Mouse (Mus musculus) ovary, adult 18-20 months (tissue): ENCODE data around the gene Sox14.

ENCODE experiments used
- DNase-seq: peaks from one replicate; pipeline ENCODE4 v3.0.0; 2022; ENCODE audit warnings: low spot score, mixed read lengths

Gene Sox14

DNA sequence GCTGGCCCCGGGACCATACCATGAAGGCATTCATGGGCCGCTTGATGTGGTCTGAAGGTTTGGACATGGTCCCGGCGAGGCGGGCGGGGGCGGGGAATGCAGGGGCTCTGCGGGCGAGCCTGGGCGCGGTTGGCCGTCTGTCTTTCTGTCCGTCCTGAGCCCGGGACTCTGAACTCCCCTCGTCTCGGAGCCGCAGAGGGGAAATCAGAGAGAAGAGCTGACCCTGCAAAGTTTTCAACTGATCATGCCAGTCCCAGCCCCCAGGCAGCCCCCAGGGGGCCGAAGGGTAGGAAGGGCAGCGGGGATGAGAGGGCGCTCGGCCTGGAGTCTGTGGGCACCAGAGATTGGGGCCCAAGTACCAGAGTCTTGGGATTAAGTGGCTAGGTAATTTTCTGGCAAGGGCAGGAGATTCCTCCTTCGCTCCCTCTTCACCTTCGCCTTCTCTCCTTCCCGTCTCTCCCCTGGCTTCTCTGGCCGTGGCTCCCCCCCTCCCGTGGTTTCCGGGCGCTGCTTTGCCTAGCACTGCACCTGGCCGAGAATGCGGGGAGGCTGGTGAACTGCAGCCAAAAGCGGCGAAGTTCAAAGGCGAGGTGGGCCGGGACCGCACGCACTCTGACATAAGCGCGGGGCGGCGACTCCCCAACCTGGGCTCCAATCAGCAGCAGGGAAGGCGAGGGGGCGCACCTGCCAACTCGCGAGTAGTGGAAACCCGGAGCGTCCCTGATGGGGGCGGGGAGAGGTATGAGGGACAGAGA is at the start of gene Sox14:
TSS of gene Sox14 (minus strand) at position 553 of the 755 bp plus-strand sequence.
- no peak for DNase-seq

DNA sequence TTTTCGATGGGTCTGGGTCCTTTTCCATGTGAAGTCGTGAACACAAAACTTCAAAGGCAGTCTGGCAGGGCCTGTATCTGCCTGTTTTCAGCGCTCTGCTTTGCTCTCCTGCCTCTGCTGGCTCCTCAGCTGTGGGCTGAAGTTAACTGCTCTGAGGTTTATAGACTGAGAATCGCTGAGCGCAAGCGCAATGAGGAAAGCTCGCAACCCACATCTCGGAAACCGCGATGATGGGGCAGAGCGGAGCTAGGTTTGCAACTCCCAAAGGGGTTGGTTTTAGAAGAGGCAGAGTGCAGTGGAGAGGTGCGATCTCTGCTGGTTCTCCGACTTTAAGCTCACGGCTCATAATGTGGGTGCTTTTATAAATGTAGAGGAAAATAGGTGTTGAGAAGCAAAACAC is 3.3 kb upstream of the Sox14 start:
- no peak for DNase-seq

- DNase-seq: no peak
Observed at GRCm38 (mm10) chr9:99878588-99878987, 2.6 kb upstream of the Sox14 start.

GRCm38 (mm10) chr9:99877056-99877546 is 1.1 kb upstream of the Sox14 start:
- DNase-seq: no peak

DNA sequence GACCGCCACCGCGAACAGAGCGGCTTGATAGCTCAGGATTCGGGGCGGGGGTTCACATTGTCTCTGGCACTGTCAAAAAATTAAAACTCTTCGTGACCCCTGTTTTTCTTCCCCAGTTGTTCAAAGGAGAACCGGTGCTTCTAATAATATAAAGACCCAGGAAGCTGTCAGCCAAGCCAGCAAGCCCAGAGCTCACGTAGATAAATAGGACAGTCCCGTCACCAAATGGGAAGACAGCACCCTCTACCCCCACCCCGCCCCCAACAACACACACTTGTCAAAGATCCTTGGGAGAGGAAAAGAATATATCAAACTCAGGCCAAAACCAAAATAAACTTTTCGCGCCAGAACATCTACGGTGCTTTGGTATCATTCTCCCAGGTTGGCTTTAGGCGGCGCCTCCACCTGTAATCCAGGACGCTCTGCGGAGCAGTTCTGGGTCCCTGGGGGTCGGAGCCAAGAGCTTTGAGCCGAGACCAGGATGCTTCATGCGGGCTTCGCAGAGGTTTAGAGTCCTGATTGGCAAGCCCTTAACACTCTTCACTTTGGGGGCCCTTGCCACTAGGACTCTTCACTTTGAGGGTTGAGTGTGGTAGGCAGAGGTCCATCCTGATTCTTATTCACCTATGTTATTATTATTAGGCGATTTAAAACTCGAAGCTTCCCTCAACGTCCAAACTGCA is 544 bp upstream of the Sox14 start:
- DNase-seq: no peak

DNA sequence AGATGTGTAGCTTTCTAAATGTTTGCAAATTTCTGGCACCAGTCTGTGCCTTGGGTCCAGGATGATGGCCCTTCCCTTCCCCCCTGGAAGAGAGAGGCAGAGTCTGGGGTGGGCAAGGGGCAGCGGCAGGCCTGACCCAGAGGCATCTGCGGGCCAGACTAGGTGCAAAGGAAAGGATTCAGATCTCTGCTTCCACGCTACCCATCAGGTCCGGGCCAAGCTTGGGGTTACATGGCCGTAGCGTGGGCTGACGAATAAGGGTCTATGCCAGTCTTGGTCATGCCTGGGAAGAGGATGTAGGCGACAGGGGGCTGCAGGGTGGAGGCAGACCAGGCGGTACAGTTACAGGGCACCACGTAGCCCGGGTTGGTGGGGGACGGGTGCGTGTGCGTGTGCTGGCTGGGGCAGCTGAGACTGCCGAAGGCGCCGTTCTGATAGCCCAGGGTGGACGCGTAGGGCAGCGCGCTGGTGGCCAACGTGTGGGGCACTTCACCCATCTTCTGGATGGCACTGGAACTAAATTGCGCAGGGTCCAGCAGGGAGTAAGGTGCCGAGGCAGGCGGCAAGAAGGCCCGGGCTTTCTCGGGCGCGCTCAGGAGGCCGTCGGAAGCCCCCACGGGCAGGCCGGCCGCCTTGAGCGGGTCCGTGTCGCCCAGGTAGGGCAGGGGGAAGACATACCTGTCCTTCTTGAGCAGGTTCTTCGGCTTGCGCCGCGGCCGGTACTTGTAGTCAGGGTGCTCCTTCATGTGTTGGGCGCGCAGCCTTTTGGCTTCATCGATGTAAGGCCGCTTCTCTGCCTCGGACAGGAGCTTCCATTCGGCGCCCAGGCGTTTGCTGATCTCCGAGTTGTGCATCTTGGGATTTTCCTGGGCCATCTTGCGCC is 994 bp downstream of the Sox14 start:
- DNase-seq: no peak

DNA sequence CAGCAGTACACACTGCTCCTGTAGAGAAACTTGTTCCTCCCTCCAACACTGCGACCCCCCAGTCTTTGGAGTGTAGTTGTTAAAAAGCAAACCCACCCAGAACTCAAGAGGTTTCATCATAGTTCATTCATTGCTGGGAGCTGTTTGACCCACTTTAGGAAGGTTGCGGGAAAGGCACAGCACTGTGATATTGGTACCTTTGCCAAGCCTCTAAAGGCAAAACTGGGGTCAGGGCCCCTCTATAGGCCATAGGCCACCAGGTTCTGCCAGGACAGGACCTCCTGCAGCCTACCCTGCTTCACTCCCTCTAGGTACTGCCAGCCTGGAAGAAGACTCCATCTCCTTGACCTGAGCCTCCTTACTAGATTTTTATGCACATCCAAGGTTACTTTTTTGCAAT is 2.2 kb downstream of the Sox14 start:
- DNase-seq: no peak

DNA sequence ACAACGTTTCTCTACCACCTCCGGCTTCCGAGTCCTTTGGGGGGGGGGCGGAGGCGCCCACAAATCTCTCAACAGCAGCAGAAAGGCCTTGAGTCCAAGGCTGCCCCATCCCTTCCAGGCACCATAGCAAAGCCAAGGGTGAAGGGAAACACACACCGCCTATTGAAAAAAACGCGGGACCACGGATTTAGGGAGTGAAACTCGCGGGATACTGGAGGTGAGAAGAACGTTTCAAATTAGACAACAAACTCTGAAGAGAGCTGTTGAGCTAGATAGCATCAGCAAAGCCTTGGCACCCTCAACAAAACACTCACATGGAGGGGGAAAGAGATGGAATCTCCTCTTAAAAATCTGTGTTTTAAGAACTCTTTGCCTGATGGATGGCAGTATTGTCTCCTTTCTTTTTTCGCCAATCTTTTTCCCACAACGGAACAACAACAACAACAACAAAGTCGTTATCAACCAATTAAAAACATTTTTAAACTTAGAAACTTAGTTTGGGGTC is 2.8 kb downstream of the Sox14 start:
- no peak for DNase-seq

- no peak for DNase-seq
Observed at GRCm38 (mm10) chr9:99872204-99873115, 3.5 kb downstream of the Sox14 start.

- DNase-seq: no peak
Observed at GRCm38 (mm10) chr9:99871556-99872203, 4.3 kb downstream of the Sox14 start.

DNA sequence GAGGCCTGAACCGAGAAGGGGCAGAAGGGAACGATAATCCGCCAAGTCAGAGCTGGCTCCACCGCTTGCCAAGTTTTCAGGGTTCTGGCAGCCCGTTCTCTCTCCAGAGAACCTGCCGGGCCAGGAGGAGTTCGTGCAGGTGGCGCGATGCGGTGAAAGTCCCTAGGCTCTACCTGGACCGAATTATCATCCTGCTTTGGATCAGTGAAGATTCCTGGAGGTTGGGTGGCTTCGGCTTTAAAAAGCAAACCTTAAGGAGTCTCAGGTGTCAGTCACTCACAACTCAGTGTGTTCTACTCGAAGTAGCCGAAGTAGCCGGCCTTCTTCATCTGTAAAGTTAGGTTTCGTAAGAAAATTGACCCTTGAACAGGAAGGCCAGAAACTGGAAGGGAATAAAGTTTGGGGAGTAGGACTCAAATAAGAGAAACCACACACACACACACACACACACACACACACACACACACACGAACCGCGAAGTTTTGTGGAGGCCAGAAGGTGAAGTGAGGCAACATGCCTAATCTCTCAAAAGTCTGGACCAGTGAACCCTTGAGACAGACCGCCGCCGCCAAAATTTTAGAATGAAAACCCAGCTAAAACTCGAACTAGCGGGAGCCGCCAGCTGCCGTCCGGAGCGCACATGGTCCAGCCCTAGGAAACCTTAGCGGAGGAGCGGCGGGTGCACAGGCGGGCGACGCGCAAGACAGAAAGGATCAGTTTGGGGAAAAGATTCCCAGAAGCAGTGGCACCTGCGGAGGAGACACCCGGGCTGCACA is 5.0 kb downstream of the Sox14 start:
- no peak for DNase-seq

DNA sequence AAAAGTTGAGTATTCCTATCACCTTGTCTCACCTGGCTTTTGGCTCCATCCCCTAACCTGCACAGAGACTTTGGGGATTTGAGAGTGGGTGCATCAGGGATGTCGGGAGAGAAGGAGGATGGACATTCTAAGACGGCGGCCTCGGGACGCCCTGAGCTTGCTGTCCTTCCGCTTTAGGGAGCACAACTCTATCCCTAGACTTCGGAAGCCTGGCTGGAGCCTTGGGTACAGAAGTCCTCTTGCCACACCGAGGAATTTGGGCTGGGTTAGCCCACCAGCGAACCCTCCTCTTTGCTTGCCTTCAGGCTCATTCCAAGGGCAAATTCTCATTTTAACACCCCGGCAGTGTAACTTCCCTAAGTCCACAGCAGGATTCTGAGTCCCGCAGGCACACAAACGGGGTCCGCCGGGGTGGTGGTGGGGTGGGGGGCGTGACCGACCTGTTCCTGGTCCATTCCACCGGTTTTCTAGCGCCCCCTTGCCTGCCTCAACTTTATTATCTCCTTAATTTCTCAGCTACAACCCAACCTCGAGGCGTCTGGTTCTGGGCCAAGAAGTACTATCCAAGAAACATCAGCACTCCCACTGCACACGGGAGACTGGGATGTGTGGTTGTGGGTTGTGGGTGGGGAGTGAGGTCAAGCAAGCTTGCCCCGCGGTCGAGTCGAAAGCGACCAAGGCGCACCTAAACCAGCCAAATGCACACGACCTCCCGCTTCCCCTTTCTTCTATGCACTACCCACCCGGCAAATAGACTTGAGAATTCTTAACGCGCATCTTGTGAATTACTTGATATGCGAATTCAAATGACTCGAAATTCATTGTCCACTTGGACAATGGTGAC is 5.8 kb downstream of the Sox14 start:
- DNase-seq: no peak

DNA sequence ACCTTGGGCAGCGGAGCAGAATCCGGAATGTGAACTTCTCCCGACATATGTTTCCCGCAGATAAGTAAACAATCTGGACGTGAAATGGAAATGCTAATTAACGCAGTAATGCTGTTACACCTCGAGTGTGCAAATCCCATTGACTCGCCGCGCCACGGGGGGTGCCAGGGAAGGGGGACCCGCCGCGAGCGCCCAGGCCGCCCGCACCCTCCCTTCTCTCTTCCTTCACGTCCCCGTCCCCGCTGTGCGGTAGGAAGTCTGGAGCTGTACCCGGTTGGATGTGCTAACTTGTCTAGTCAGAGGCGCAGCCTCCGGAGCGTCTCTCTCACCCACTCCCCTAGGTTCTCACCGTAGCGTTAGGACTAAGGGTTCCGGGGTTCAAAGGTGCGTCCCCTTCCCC is 6.7 kb downstream of the Sox14 start:
- no peak for DNase-seq

GRCm38 (mm10) chr9:99868606-99869005 is 7.4 kb downstream of the Sox14 start:
- DNase-seq: no peak

DNA sequence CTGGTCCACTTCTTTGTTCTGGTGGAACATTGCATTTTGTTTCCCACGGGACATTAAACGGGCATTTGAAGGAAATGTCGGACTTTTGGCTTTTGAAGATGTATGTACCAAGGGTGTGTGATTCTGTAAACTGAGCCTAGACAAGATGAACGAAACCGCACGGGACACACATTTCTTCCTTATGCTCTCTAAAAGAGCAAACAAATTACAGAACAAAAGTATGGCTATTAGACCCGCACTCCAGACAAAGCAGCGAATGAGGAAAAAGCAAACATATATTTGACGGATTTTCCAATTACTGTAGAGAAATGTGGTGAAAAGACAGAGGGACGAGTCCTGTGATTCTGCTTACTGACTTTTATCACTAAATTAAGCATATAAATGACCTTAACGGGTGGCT is 7.9 kb downstream of the Sox14 start:
- DNase-seq: no peak

DNA sequence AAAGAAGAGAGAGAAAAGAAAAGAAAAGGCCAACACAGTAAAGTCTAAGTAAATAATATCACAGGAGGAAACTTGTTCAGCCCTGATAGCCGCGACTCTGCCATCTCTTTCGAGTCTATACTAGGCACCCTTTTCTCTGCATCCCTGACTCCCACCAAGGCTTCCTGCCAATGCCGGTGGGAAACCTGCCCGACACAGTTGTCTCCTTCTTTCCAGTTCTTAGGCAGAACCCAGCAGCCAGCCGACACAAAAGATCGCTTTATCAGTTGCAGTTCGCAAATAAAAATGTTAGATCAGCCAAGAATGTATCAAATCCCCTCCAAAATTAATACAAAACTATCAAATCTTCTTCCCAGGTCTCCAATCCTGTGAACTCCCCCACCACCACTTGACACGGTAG is 13.0 kb downstream of the Sox14 start:
- DNase-seq: no peak

GRCm38 (mm10) chr9:99854486-99854885 is 21.5 kb downstream of the Sox14 start:
- no peak for DNase-seq

GRCm38 (mm10) chr9:99853356-99853755 is 22.6 kb downstream of the Sox14 start:
- DNase-seq: no peak

DNA sequence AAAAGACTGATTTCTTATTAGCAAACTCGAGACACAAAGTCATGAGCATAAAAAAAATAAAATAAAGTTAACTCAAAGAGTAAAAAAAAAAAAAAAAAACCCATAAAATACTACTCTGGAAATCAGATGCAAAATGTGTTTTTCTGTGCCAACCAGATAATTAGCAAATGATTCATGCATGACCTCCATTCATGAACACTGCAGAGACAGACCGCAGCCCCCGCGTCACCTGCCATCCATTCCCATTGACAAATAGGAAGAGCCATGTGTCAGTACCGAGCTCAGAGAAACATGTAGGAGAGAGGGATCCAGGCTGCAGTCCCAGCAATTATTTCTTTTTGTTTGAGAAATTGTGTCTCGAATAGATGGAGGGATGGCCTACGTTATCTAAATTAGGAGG is 25.6 kb downstream of the Sox14 start:
- no peak for DNase-seq
